Mouse (Mus musculus): ENCODE results near the gene Ccdc173.

Ccdc173 gene

GRCm38 (mm10) chr2:69803756-69804155 is 14.4 kb upstream of the Ccdc173 start:
- in situ Hi-C loops (cut with MboI; ENCODE audit: low pct_unique_long_range_greater_than_20kb in 1 of 2, low sequenced_read_pairs in 2 of 2, unreplicated experiment in 1 of 2), result no loop called here

DNA sequence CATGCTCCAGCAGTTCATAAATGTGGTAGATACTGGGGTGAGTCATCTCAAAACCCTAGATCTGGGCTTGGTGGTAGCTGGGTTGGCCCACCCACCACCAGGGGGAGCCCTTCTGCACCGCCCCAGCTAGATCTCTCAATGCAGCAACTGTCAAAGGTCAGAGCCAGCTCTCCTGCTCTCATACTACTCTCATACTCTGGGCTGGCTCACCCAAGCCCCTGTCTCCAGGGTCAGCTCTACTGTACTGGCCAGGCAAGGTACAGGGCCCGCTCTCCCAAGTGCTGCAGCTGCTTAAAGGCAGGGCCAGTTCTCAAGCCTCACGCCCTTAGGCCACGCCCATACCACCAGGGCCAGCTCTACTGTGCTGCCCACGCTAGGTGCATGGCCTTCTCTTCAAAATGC is 13.5 kb upstream of the Ccdc173 start:
- in situ Hi-C loops (cut with MboI; ENCODE audit: low pct_unique_long_range_greater_than_20kb in 1 of 2, low sequenced_read_pairs in 2 of 2, unreplicated experiment in 1 of 2), result no loop called here

DNA sequence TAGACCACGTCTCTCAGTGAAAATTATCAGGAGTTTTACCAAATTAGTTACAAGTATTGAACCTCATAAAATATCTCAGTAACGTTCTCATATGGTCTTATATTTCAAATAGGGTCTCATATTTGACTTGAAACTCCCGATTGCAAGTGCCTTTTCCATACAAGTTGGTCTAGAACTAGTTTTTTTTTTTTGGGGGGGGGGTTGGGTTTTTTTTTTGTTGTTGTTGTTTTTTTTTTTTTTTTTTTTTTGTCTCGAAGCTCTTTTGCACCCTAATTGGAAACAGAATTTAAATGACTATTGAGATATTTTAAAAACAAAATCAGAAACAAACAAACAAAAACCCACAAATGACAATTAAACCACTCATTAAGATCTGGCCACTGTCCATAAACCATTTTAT is 1.3 kb upstream of the Ccdc173 start:
- in situ Hi-C loops (cut with MboI; ENCODE audit: low pct_unique_long_range_greater_than_20kb in 1 of 2, low sequenced_read_pairs in 2 of 2, unreplicated experiment in 1 of 2), result no loop called here

GRCm38 (mm10) chr2:69790285-69790684 is 910 bp upstream of the Ccdc173 start:
- in situ Hi-C loops (cut with MboI; ENCODE audit: low pct_unique_long_range_greater_than_20kb in 1 of 2, low sequenced_read_pairs in 2 of 2, unreplicated experiment in 1 of 2), result no loop called here

DNA sequence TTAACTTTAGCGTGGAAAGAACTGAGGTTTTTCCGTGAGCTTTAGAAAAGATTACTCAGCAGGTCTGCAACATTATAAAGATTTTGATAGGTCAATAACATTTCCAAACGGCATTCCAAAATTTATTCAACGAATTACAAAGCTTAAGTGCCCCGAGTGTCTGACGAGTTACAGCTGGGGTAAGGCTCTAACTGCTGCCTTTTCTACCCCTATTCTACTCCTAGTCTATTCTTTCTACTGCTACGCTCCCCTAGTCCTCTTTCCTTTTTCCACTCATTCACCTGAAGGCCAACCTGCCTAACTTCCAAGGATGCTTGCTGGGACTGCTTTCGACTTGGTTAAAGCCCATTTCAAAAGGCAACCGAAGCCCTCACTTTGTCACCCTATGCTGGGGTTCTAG is 401 bp downstream of the Ccdc173 start:
- in situ Hi-C loops (cut with MboI; ENCODE audit: low pct_unique_long_range_greater_than_20kb in 1 of 2, low sequenced_read_pairs in 2 of 2, unreplicated experiment in 1 of 2), result no loop called here

- in situ Hi-C loops (cut with MboI; ENCODE audit: low pct_unique_long_range_greater_than_20kb in 1 of 2, low sequenced_read_pairs in 2 of 2, unreplicated experiment in 1 of 2), result loop anchor here in 1 of 2 experiments (10.0 kb wide), 1 partner anchor 144 kb away; no protein-coding TSS in a partner anchor
Observed at GRCm38 (mm10) chr2:69778836-69779177, 10.6 kb downstream of the Ccdc173 start.

GRCm38 (mm10) chr2:69777985-69778835 is 11.2 kb downstream of the Ccdc173 start:
- in situ Hi-C loops (cut with MboI; ENCODE audit: low pct_unique_long_range_greater_than_20kb in 1 of 2, low sequenced_read_pairs in 2 of 2, unreplicated experiment in 1 of 2), result loop anchor here in 1 of 2 experiments (10.0 kb wide), 1 partner anchor 143 kb away; no protein-coding TSS in a partner anchor

GRCm38 (mm10) chr2:69773331-69773730 is 16.0 kb downstream of the Ccdc173 start:
- in situ Hi-C loops (cut with MboI; ENCODE audit: low pct_unique_long_range_greater_than_20kb in 1 of 2, low sequenced_read_pairs in 2 of 2, unreplicated experiment in 1 of 2), result loop anchor here in 1 of 2 experiments (10.0 kb wide), 1 partner anchor 139 kb away; no protein-coding TSS in a partner anchor

DNA sequence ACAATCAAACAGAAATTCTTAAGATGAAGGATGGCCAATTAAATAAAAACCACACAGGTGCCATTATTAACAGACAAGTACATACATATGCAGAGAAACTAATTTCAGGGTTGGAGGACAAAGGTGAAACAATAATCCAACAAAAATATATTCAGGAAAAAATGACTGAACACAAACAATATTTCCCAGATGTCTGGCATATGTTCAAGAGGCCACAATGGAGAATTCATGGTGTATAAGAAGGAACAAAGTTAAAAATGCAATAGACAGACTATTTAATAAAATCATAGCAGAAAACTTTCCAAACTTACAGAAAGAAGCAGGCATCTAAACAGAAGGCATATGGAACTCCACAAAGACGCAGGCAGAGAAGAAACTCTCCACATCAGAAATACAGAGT is 24.7 kb downstream of the Ccdc173 start:
- in situ Hi-C loops (cut with MboI; ENCODE audit: low pct_unique_long_range_greater_than_20kb in 1 of 2, low sequenced_read_pairs in 2 of 2, unreplicated experiment in 1 of 2), result no loop called here

DNA sequence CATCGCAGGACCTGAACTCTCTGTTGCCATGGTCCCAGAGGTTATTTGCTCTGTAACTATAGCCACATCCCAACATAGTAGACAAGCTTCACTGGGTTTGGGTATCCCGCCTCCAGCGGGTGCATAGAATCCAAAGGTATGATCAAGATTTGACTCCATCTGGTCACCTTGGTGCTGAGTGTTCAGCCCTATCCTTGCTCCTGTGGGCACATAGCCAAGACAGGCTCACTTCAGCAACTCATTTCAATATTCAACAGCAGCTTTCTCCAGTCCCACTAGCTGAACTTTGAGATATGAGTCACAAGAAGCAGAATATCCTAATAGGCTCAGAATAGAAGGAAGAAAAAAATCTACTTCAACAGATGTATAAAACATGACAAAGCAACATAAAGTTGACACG is 26.0 kb downstream of the Ccdc173 start:
- in situ Hi-C loops (cut with MboI; ENCODE audit: low pct_unique_long_range_greater_than_20kb in 1 of 2, low sequenced_read_pairs in 2 of 2, unreplicated experiment in 1 of 2), result no loop called here

DNA sequence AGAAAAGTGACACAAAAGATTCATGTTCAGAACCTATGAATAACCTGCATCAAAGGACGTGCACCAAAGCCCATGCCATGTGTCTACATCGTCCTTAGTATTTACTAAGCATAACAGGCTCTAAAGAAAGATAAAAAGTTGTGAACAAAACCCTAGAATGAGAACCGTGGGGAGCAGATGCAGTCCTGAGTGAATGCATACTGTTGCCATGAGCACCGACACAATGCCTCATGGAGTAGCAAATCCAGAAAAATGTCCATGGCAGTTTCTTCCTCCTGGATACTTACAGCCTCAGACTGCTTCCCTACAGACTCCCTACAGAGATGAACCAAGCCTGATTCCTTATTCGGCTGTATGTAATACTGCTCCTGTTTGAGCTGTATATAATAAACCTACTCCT is 28.4 kb downstream of the Ccdc173 start:
- in situ Hi-C loops (cut with MboI; ENCODE audit: low pct_unique_long_range_greater_than_20kb in 1 of 2, low sequenced_read_pairs in 2 of 2, unreplicated experiment in 1 of 2), result no loop called here

GRCm38 (mm10) chr2:69745091-69745490 is 44.3 kb downstream of the Ccdc173 start:
- in situ Hi-C loops (cut with MboI; ENCODE audit: low pct_unique_long_range_greater_than_20kb in 1 of 2, low sequenced_read_pairs in 2 of 2, unreplicated experiment in 1 of 2), result no loop called here

DNA sequence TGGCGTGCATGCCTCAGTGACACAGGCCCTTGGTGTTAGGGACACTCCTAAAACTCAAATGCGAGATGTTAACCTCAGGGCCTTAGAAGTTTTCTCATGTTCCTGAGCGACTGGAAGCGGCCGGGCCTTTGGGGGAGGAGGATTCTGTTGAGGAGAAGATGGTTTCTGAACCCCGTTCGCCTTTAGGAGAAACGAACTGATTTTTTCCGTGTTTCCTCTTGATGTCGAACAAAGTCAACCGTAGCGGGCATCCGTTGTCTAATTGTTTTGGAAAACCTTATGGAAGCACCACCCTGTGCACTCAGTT is 65.9 kb downstream of the Ccdc173 start:
- in situ Hi-C loops (cut with MboI; ENCODE audit: low pct_unique_long_range_greater_than_20kb in 1 of 2, low sequenced_read_pairs in 2 of 2, unreplicated experiment in 1 of 2), result no loop called here

GRCm38 (mm10) chr2:69722650-69723518 is 66.5 kb downstream of the Ccdc173 start:
- in situ Hi-C loops (cut with MboI; ENCODE audit: low pct_unique_long_range_greater_than_20kb in 1 of 2, low sequenced_read_pairs in 2 of 2, unreplicated experiment in 1 of 2), result no loop called here

GRCm38 (mm10) chr2:69722273-69722649 is 67.1 kb downstream of the Ccdc173 start, which contains the start of gene Ppig:
Ppig (plus strand) TSS chr2:69722545.
- in situ Hi-C loops (cut with MboI; ENCODE audit: low pct_unique_long_range_greater_than_20kb in 1 of 2, low sequenced_read_pairs in 2 of 2, unreplicated experiment in 1 of 2), result no loop called here

- in situ Hi-C loops (cut with MboI; ENCODE audit: low pct_unique_long_range_greater_than_20kb in 1 of 2, low sequenced_read_pairs in 2 of 2, unreplicated experiment in 1 of 2), result no loop called here
Observed at GRCm38 (mm10) chr2:69719121-69719520, 70.3 kb downstream of the Ccdc173 start.

DNA sequence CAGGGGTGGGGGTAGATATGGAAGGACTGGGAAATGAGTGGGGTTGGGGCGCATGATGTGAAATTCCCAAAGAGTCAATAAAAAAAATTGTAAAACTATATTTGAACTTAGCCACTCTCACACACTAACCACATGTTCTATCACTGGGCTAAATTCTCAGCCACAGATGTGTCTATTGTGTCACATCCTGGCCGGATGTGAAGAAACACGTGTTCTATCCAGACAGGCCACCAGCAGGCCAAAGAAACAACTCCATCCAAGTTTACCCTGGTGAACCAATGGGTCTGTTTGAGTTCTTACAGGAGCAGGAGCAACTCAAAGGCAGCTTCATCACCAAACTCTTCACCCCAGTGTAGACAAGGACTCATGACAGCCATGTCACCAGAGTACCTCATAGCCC is 72.9 kb downstream of the Ccdc173 start:
- in situ Hi-C loops (cut with MboI; ENCODE audit: low pct_unique_long_range_greater_than_20kb in 1 of 2, low sequenced_read_pairs in 2 of 2, unreplicated experiment in 1 of 2), result no loop called here

DNA sequence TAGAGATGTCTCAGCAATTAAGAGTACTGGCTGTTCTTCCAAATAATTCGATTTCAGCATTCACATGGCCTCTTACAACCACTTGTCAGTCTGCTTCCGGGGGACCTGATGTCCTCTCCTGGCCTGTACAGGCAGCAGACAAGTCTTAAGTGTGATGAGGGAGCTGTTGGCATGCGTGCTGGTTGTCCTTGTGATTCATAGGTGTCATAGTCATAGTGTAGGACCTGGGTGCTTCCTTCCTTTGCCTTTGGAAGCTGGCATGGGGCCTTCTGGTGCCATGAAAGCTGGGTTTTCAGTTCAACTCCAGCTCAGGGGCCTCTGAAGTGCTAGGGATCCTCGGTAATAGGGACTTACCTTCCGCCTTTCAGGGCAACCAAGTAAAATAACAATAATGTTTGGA is 75.2 kb downstream of the Ccdc173 start:
- in situ Hi-C loops (cut with MboI; ENCODE audit: low pct_unique_long_range_greater_than_20kb in 1 of 2, low sequenced_read_pairs in 2 of 2, unreplicated experiment in 1 of 2), result no loop called here

- in situ Hi-C loops (cut with MboI; ENCODE audit: low pct_unique_long_range_greater_than_20kb in 1 of 2, low sequenced_read_pairs in 2 of 2, unreplicated experiment in 1 of 2), result no loop called here
Observed at GRCm38 (mm10) chr2:69713626-69714014, 75.8 kb downstream of the Ccdc173 start.

All from mouse embryonic stem cell (cell line).